Mouse (Mus musculus): ENCODE data around the gene Gdf9.
"Not testable (repeated sequence)": the region's sequence is repeated elsewhere in the genome, so short reads cannot be mapped to it uniquely, and the experiment has no call there.

Gene Gdf9

DNA sequence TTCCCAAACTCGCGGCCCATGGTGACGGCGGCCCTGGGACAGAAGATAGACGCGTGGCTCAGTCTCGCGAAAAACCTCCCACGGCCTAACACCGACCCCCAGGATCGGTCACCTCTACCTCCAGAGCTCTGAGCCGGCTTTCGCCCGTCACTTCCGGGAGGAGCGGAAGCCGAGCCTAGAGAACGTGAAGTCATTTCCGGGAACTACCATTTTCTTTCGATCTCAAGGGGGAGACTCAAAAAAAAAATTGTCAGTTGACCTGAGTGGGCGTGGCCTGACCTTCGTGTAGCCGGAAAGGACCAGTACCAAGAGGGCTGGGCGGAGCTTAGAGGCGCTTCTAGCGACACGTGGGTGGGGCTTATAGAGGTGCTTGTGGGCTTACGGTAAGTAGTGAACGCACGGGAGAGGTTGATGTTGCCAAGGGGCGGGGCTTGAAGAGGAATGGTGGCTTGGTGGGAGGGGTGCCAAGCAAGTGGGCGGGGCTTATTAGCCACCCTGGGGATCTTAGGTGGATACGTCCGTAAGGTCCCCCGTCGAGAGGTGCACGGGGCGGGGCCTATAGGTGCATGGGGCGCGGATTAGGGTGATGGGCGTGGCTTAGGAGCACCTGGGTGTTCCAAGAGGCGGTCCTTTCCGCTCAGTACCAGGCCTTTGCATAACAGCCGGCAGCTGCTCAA lies at the start of gene Gdf9, which contains the start of gene Uqcrq:
Gene Gdf9 (plus strand): TSS at position 354 of the 677 bp plus-strand sequence.
Gene Uqcrq (minus strand): TSS at position 162 of the 677 bp plus-strand sequence.
- peak; percentile 100 for DNase-seq

DNA sequence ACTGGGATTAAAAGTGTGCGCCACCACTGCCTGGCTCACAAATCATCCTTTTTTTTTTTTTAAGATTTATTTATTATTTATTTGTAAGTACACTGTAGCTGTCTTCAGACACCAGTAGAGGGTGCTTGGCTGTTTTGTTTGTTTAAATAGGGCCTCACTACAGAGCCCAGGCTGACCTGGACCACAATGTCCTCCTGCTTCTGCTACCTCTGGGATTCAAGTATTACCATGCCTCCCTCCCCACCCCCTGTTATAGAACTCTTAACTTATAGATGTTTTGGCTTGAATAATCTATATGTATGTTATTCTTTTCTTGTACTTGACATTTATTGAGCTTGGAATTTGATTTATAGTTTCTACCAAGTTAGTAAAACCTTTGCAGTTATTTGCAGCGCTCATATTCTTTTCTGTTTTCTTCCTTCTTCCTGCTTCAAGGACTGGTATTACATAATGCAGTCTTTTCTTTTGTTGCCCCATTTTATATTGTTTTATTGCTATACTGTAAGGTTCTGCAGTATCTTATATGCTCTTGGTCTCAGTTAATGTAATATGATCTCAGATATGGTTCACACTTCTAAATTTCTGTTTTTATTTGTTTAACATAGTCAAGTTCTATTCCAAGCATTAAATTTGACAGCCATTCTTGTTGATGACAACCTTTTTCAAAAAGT lies 46.9 kb upstream of the Gdf9 start:
- no peak for DNase-seq

DNA sequence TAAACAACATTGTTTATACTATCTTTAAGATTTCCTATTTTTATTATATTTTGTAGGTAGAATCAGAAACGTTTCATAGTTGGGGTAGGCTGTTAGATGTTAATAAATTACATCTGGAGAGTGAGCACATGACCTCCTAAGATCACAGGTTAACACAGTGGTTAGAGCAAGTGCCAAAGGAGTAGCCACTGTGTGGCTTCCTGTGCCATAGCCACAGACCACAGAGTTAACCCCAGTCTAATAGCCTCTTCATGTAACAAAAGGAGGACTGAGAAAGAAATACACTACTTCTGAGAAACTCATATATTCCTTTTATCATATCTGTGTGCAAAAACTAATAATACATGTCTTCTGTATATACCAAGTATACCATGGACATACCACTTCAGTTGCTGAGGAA lies 37.0 kb upstream of the Gdf9 start:
- DNase-seq = no peak

- DNase-seq = no peak
Observed at GRCm38 (mm10) chr11:53403638-53404037, 27.2 kb upstream of the Gdf9 start.

DNA sequence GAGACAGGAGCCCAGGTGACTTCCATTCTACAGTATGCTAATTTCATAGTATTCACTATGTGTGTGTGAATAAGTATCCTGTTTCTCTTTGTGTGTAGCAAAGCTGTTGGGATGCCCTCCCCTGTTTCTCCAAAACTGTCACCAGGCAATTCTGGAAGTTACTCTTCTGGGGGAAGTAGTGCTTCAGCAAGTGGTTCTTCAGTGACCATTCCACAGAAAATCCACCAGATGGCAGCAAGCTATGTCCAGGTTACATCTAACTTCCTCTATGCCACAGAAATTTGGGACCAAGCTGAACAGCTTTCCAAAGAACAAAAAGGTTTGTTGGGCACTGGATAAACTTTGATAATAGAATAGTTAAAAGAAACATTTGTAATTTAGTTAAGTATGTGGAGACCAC lies 19.1 kb upstream of the Gdf9 start:
- DNase-seq = peak; percentile 45

DNA sequence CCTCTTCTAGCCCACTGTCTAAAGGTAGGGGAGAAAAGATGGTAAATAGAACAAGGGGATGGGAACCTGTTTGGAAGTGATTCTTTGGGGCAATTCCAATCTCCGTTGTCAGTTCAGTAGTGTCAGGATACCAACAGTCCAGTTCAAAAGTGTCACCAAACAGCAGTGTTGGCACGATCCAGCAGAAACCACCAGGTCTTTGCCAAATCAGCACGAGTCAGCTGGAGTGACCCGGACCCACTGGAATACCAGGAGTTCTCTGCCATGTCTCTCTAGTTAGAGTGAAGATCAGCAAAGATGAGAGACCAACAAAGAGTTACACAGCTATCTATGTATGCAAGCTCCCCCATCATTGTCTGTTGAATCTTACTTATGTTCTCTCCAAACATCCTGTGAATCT lies 17.0 kb upstream of the Gdf9 start:
- no peak for DNase-seq

GRCm38 (mm10) chr11:53418048-53418447 lies 12.8 kb upstream of the Gdf9 start:
- DNase-seq = no peak

DNA sequence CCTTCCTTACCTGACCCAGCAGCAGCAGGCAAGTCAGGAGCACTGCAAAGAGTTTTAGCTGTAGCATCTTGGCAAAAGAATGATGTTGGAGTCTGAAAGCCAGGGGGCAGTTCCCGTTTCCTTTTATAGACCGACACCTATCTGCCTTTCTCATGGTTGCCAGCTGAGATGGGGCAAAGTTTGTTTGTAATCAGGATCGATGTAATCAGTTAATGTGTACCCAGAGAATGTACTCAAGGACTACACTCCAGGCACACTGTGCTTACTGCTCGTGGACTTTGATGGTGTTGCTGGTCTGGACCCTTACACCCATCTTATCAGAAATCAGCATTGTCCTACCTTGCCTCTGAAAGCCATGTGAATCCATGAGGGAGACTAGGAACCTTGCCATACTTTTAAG lies 7.8 kb upstream of the Gdf9 start, which contains the start of gene Leap2:
Gene Leap2 (minus strand): TSS at position 135 of the 400 bp plus-strand sequence.
- DNase-seq = no peak

DNA sequence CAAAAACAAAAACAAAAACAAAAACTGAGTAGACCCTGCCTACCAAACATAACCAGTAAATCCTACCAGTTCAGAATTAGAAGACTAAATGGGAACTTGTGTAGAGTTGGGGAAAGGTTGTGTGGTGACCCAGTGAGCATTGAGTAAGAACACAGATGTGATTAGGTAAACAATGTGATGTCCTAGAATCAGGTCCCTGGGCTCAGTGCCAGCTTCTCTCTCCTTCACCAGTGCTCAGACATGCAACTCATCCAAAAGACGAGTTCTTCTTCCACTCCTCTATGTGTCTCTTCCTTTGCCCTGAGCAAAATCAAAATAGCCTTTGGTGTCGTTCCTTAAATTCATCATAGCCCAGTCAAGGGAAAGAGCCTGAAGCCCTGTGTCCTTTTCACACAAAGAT lies 6.0 kb upstream of the Gdf9 start:
- DNase-seq = no peak

DNA sequence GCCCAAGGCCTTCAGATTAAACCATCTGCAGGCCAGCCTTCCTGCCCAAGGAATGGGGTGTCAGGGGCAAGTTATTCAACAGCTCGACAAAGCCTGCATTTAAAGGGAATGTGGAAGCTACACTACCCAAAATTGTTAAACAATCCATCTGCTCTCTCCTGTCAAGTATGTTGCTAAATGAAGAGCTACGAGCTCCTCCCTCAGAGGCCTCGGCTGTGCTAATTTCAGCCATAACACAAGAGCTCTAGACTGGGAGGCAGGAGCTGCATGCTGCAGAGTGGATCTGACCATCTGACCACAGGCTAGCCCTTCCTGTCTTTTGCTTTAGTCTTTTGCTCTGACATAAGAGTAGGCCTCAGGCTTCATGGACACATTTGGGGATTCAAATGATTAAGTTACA lies 5.6 kb upstream of the Gdf9 start:
- no peak for DNase-seq

DNA sequence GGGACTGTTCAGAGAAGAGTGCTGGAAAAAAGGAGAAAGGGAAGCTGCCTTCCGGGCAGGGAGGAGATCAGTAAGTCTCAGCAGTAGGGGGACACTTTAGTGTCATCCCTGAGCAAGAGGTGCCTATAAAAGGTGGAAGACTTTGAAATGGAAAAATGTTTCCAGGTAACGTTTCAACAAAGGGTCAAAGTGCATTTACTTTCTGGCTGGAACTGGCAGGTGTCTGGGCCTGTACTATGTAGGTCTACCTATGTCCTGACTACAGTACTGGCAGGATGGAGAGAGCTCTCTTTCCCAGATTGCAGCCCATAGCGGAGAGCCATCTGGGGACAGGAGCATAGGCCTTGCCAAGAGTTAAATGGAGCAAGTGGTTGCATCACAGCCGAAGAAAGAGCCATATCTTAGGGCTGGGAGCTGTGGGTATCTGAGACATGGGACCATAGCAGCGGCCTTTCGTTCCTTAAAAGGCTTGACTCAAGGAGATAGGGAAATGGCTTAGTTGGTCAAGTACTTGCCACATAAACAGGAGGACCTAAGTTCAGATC lies 5.0 kb upstream of the Gdf9 start:
- DNase-seq = no peak

DNA sequence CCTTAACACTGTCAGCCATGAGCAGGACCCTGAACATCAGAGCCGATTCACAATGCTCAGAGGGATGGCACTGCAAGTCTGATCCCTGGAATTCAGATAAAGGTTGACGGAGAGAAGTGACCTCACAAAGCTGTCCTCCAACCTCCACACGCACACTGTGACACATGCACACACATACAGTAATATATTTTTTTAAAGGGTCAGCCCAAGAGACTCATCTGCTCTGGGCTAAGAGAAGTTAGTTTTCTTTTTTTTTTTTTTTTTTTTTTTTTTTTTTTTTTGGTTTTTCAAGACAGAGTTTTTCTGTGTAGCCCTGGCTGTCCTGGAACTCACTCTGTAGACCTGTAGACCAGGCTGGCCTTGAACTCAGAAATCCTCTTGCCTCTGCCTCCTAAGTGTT lies 3.9 kb upstream of the Gdf9 start:
- not testable (repeated sequence) for DNase-seq

DNA sequence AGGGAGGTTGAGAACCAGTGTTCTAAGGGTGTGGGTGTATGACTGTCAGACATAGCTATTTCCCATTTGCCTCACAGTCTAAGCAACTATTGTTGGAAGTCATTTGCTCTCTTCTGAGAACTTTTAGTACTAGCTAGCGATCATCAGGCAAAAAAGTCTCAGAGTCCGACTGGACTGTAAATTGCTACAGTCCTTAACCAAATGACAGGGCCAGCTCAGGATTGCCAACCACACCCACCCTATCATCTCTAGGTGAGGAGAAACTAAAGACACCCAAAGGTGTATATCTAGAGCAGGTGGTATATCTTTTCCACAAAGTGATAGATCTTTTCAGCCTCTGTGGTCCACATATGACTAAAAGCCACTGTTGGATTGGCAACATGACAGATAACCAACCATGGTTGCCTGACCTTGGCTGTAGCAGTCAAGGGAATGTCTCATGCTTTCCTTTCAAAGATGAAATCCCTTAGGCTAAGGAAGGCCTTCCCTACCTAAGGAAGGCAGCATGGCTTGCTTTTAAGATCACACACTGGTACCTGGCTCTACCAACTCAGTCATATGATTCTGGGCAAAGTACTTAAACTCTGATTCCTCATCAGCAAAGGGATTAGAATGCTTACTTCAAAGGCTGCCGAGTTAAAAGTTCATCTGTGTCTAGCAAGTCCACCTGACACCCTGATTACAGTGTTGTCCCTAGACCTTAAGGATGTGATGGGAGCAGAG lies 2.7 kb upstream of the Gdf9 start:
- no peak for DNase-seq

DNA sequence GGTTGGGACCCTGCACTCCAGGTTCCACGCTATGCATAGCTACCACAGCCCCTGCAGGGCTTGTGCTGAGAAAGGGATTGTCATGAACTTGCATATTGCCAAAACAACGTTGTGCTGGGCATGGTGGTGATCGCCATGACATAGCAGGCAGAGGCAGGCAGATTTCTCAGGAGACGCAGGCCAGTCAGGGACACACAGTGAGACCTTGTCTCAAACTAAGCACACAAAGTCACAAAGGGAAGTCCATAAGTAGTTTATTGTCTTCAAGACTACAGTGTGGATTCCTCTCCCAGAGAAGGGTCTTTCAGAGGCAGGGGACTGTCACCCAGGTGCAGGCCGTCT lies 2.1 kb upstream of the Gdf9 start:
- no peak for DNase-seq

- no peak for DNase-seq
Observed at GRCm38 (mm10) chr11:53429182-53429581, 1.6 kb upstream of the Gdf9 start.

DNA sequence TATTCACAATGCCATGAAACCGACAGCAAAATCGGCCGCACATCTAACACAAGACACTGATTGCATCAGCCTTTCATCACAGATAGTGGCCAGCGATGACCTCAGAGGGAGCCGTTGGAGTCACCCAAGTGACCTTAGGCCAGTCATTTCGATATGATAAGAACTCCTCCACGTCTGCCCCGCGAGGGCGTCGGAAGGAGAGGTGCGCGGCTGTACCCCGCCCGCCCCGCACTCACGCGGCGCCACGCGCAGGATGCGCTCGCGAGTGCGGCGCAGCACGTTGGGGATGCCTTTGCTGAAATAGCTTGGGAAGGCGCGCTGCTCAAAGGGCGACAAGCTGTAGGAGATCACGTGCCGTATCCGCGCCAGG lies 538 bp upstream of the Gdf9 start:
- DNase-seq = no peak

DNA sequence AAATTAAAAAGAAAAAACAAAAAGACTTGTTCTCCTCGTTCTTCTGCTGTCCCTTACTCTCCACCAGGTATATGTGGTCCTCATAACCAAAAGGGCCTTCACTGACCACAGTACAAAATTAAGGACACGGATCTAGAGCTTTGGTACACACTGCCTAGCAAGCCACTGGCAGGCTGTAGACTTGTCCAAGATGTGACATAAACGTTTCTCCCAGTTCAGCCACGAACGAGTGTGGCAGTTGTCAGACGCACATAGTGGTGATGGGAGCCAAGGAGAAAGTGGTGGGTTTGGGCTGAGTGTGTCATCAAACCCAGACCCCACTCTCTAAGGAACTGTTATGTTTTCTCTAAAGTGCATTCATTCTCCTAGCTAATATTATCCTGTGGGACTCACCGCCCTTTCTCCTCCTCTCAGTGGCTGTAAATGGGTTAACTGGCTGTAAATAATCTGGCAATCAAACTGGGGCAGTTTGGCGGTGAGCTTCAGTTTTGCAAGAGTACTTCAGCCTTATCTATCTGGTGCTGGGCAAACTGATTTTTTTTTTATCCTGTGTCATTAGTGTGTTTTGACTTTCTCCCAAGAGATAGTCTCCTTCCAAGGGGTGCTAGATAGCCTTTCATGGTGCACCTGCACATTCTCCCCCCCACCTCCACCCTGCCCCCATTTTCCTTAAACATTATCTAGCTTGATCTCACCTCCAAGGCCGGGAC lies 679 bp downstream of the Gdf9 start:
- peak; percentile 48 for DNase-seq

- no peak for DNase-seq
Observed at GRCm38 (mm10) chr11:53433057-53433456, 2.2 kb downstream of the Gdf9 start.

DNA sequence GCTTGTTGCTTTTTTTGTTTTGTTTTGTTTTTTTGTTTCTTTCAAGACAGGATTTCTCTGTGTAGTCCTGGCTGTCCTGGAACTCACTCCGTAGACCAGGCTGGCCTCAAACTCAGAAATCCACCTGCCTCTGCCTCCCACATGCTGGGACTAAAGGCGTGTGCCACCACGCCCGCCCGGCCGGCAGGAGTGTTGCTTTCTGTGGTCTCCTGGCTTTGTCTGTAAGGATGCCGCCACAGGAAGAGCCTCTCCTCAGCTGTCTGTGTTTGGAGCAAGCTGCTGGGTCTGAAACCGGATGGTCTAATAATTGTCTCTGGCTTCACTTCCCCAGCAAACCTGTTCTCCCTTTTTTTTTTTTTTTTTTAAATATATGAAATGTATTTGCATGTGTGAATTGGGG lies 4.7 kb downstream of the Gdf9 start:
- no peak for DNase-seq

DNA sequence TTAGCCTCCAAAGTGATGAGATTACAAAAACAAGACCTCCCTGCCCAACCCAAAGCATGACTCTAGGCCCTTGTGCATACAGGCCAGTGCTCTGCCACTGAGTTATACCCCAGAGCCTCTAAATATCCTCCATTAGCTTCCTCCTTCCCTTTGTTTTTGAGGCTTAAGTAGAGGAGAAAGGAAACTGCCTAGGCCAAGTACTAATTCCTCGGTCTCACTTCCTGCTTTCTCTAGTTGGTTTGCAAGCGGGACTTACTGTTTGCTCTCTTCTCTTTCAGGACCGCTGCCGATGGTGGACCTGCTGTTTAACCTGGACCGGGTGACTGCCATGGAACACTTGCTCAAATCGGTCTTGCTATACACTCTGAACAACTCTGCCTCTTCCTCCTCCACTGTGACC lies 5.5 kb downstream of the Gdf9 start:
- DNase-seq = no peak

DNA sequence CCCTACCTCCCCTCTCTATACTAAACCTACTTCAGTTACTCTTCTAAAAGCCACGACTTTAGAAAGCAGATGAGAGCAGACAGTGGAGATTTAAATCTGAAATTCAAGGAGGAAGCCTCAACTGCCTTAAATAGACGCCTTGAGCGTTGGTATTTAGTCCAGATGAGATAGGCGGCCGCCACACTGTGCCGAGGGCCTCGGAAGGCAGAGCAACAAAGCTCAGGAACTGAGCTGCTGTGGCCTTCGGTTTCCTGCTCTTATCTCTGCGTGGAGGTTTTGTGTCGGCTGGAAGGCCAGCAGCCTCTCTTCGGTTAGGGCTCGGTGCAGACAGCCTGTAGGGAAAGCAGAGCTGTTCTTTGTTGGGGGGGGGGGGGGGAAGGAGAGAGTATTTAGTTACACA lies 11.1 kb downstream of the Gdf9 start:
- DNase-seq = no peak

DNA sequence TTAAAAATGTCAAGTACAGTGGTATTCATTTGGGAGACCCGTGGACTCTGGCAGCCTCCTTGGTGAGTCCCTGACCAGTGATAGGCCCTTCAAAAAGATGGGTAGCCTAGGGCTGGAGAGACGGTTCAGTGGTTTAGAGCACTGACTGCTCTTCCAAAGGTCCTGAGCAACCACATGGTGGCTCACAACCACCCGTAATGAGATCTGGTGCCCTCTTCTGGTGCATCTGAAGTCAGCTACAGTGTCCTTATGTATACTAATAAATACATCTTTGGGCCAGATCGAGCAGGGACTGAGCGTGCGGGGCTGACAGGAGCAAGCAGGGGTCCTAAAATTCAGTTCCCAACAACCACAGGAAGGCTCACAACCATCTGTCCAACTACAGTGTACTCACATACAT lies 13.0 kb downstream of the Gdf9 start:
- peak; percentile 26 for DNase-seq

- no peak for DNase-seq
Observed at GRCm38 (mm10) chr11:53445562-53445961, 14.7 kb downstream of the Gdf9 start.
